In genomic region chr13:32593611-32594010, GRCm38 (mm10) we compare ENCODE assay signal across 18 mouse cellular contexts.
A peak's percentile ranks its signal among the peaks of the same experiment; 100 is the strongest.
DNase-seq lines count a peak whose midpoint lies in the region; ATAC-seq and TF ChIP-seq lines count a peak whose summit lies in the region.
"Had no signal": no experiment of that assay in that cellular context is flagged by ENCODE, and none has a peak within 500 bp of the region (broad histone marks: within the 10 kb centered on the region; RNA-seq: fewer than 3 reads in every experiment).

No protein-coding gene starts in this region.

- intact Hi-C loops in left cerebral cortex, postnatal 4 days (cut with DNase I) = no loop called here

- H3K36me3 ChIP-seq in liver, adult 2 months (ENCODE audit: control insufficient read depth, insufficient read depth, low read length) = no peaks in the 10 kb centered on the region
- no peaks in the 10 kb centered on the region for H3K36me3 ChIP-seq in liver, embryonic 11.5 days (ENCODE audit: control insufficient read depth, insufficient read depth, low read length)
- H3K36me3 ChIP-seq: embryonic facial prominence, embryonic 10.5 days; embryonic facial prominence, embryonic 12.5 days; forebrain, embryonic 10.5 days; forebrain, embryonic 12.5 days had no signal

- H3K9me3 ChIP-seq in liver, embryonic 11.5 days (ENCODE audit: control insufficient read depth, low read length) = no peaks in the 10 kb centered on the region; the same call in 1 of the 2 replicates
- H3K9me3 ChIP-seq: forebrain, embryonic 12.5 days had no signal

- H3K27ac ChIP-seq in liver, adult 2 months (replicated peaks; ENCODE audit: insufficient read depth, low read depth, low read length) = no peak overlapping the region
- H3K27ac ChIP-seq in liver, embryonic 11.5 days (ENCODE audit: low read depth, low read length) = no peak overlapping the region
- H3K27ac ChIP-seq: embryonic facial prominence, embryonic 10.5 days; embryonic facial prominence, embryonic 12.5 days; forebrain, embryonic 10.5 days; forebrain, embryonic 12.5 days had no signal

- H3K4me2 ChIP-seq in liver, embryonic 11.5 days = no peak overlapping the region
- H3K4me2 ChIP-seq: embryonic facial prominence, embryonic 12.5 days; forebrain, embryonic 12.5 days had no signal

- TF ChIP-seq POLR2A in liver, adult 2 months (IDR thresholded peaks at IDR 0.05; ENCODE audit: extremely low read depth, insufficient read depth, low read length) = no peak

- H3K27me3 ChIP-seq in liver, adult 2 months (ENCODE audit: control insufficient read depth, insufficient read depth, low read length) = no peaks in the 10 kb centered on the region
- H3K27me3 ChIP-seq in liver, embryonic 11.5 days (replicated peaks; ENCODE audit: control insufficient read depth, insufficient read depth, low read length) = no peaks in the 10 kb centered on the region
- H3K27me3 ChIP-seq: embryonic facial prominence, embryonic 12.5 days; forebrain, embryonic 12.5 days had no signal

- WGBS in liver, adult 2 months = 91% methylated on average over 7 of the region's 7 CpGs
- WGBS in liver, embryonic 11.5 days = 84% methylated on average over 7 of the region's 7 CpGs

- no peak for TF ChIP-seq CTCF in liver, adult 2 months (IDR thresholded peaks at IDR 0.05; ENCODE audit: low read depth, low read length)

- H3K9ac ChIP-seq in liver, adult 2 months (ENCODE audit: low read depth, low read length) = no peak overlapping the region
- no peak overlapping the region for H3K9ac ChIP-seq in liver, embryonic 11.5 days (ENCODE audit: low read depth, low read length)
- H3K9ac ChIP-seq: embryonic facial prominence, embryonic 12.5 days; forebrain, embryonic 12.5 days had no signal

- H3K79me2 ChIP-seq in liver, adult 2 months (ENCODE audit: control insufficient read depth, insufficient read depth, low read length) = no peaks in the 10 kb centered on the region

- no peak overlapping the region for H3K4me3 ChIP-seq in liver, adult 2 months (ENCODE audit: insufficient read depth, low read depth, low read length)
- no peak overlapping the region for H3K4me3 ChIP-seq in liver, embryonic 11.5 days (ENCODE audit: low read depth, low read length)
- H3K4me3 ChIP-seq: embryonic facial prominence, embryonic 10.5 days; embryonic facial prominence, embryonic 12.5 days; forebrain, embryonic 10.5 days; forebrain, embryonic 12.5 days had no signal

- no peaks in the 10 kb centered on the region for H3K4me1 ChIP-seq in liver, adult 2 months (ENCODE audit: control insufficient read depth, insufficient read depth, low read length)
- H3K4me1 ChIP-seq in liver, embryonic 11.5 days (replicated peaks; ENCODE audit: control insufficient read depth, insufficient read depth, low read length) = no peaks in the 10 kb centered on the region
- H3K4me1 ChIP-seq: embryonic facial prominence, embryonic 10.5 days; embryonic facial prominence, embryonic 12.5 days; forebrain, embryonic 10.5 days; forebrain, embryonic 12.5 days had no signal

- no peak for ATAC-seq in liver, embryonic 11.5 days (replicated peaks; ENCODE audit: low FRiP score)
- no peak for ATAC-seq in erythroid progenitor cell, adult 5-6 weeks (replicated peaks; ENCODE audit: low FRiP score, poor library complexity, severe bottlenecking)
- ATAC-seq: forebrain, embryonic 14.5 days; forebrain, embryonic 16.5 days had no signal

- DNase-seq in adrenal gland, adult 8-10 months = peak; percentile 49
- no peak for DNase-seq in adrenal gland, adult 18-20 months (ENCODE audit: low spot score in 2 of 2)
- DNase-seq in liver, adult 2 months (ENCODE audit: extremely low read depth, low read depth, low spot score) = peak; percentile 28
- DNase-seq in liver, embryonic 11.5 days (ENCODE audit: low spot score) = no peak
- peak; percentile 54 for DNase-seq in adrenal gland, postnatal 14 days
- no peak for DNase-seq in left cerebral cortex, postnatal 4 days
- DNase-seq: cerebellum, adult 11-12 months; cerebellum, adult 2 months; cerebellum, adult 9-10 months; cerebellum, postnatal 10 days; cerebellum, postnatal 25 days had no signal

Comparison
In these comparisons a context has a peak if more than half of its experiments do, and no peak if none do; other contexts are left out.
1. DNase-seq: peak in adrenal gland, adult 8-10 months (single experiment), liver, adult 2 months (single experiment) and adrenal gland, postnatal 14 days (single experiment); none in adrenal gland, adult 18-20 months (0 of 2), liver, embryonic 11.5 days (single experiment) and left cerebral cortex, postnatal 4 days (single experiment).